Mouse (Mus musculus) kidney, embryonic 16.5 days (tissue): ENCODE data around the gene Sept11. TPM values are rescaled to one million over a fixed set of nuclear protein-coding genes. Genes with fewer than 3 reads are reported as not detected.
A peak's percentile ranks its signal among the peaks of the same experiment; 100 is the strongest.

Source experiments
- ATAC-seq: fragments of 200-750 bp; cut with Nextera tagmentation; 2 replicates; pipeline ENCODE4 v1.8.0; 2017; ENCODE audit warnings: moderate TSS enrichment; ENCODE audit not compliant: low FRiP score, low TSS enrichment
- H3K27ac ChIP-seq: fragments of 300-500 bp; sonication (generic); 2 replicates; pipeline ENCODE4 v1.5.1; 2014; ENCODE audit warnings: low read length
- H3K27me3 ChIP-seq: fragments of 300-500 bp; sonication (generic); 2 replicates; pipeline ENCODE4 v1.6.1; 2014; ENCODE audit warnings: low read length, control low read depth, mixed read lengths; ENCODE audit not compliant: insufficient read depth
- H3K36me3 ChIP-seq: fragments of 300-500 bp; sonication (generic); 2 replicates; pipeline ENCODE4 v1.6.1; 2014; ENCODE audit warnings: low read length, control low read depth, mixed read lengths; ENCODE audit not compliant: insufficient read depth
- H3K4me1 ChIP-seq: fragments of 300-500 bp; sonication (generic); 2 replicates; pipeline ENCODE4 v1.6.1; 2014; ENCODE audit warnings: low read length, control low read depth, mixed read lengths; ENCODE audit not compliant: insufficient read depth
- H3K4me2 ChIP-seq: fragments of 300-500 bp; sonication (generic); replicated peaks from 2 replicates; pipeline ENCODE4 v1.6.1; 2014; ENCODE audit warnings: low read depth, low read length
- H3K4me3 ChIP-seq: fragments of 300-500 bp; sonication (generic); 2 replicates; pipeline ENCODE4 v1.5.1; 2014; ENCODE audit warnings: mild to moderate bottlenecking, low read length
- H3K9ac ChIP-seq: fragments of 300-500 bp; sonication (generic); replicated peaks from 2 replicates; pipeline ENCODE4 v1.6.1; 2014; ENCODE audit warnings: low read length
- H3K9me3 ChIP-seq: fragments of 300-500 bp; sonication (generic); 2 replicates; pipeline ENCODE4 v1.6.1; 2016; ENCODE audit warnings: low read length, control low read depth
- WGBS: fragments of 180-500 bp; shearing (Covaris S2); extraction: QIAGEN DNeasy Blood & Tissue Kit; methylation state at CpG from one replicate; pipeline ENCODE4 v1.1.7; 2014; 5-methylcytosine and 5-hydroxymethylcytosine counted together
- polyA plus RNA-seq: library from polyadenylated mRNA; unstranded; fragments of >200 nt; fragmentation: Nextera tagmentation; extraction: Ambion mirVana; gene quantifications from 2 replicates; pipeline ENCODE4 v1.2.1, GENCODE M21; 2015

Sept11 gene
- polyA plus RNA-seq, 1 experiment from 2014 or later, result 216 TPM

- Histone ChIP-seq H3K36me3 (no peaks in the 10 kb centered on the region), H3K4me2 (no peak overlapping the region), H3K9me3 (no peaks in the 10 kb centered on the region), H3K4me3 (no peak overlapping the region), H3K27ac (no peak overlapping the region), H3K27me3 (peaks cover 7% of the 10 kb centered on the region), H3K4me1 (no peaks in the 10 kb centered on the region), H3K9ac (no peak overlapping the region)
- 83% methylated on average over 9 of the region's 9 CpGs for WGBS
- no peak for ATAC-seq
Observed at GRCm38 (mm10) chr5:93051951-93052350, 41.3 kb upstream of the Sept11 start.

GRCm38 (mm10) chr5:93053606-93054397 lies 39.4 kb upstream of the Sept11 start:
- H3K4me1 ChIP-seq, result no peaks in the 10 kb centered on the region
- H3K27me3 ChIP-seq, result peaks cover 1% of the 10 kb centered on the region; the same call in 1 of the 2 replicates
- ATAC-seq, result no peak
- no peak overlapping the region for H3K4me3 ChIP-seq
- no peaks in the 10 kb centered on the region for H3K36me3 ChIP-seq
- no peak overlapping the region for H3K9ac ChIP-seq
- no peaks in the 10 kb centered on the region for H3K9me3 ChIP-seq
- WGBS, result 56% methylated on average over 8 of the region's 8 CpGs
- no peak overlapping the region for H3K4me2 ChIP-seq
- H3K27ac ChIP-seq, result no peak overlapping the region

- H3K4me3 ChIP-seq, result no peak overlapping the region
- no peak overlapping the region for H3K4me2 ChIP-seq
- H3K27me3 ChIP-seq, result no peaks in the 10 kb centered on the region
- H3K9me3 ChIP-seq, result no peaks in the 10 kb centered on the region
- H3K9ac ChIP-seq, result no peak overlapping the region
- H3K27ac ChIP-seq, result no peak overlapping the region
- no peak for ATAC-seq
- H3K36me3 ChIP-seq, result no peaks in the 10 kb centered on the region
- WGBS, result 88% methylated on average over 4 of the region's 4 CpGs
- H3K4me1 ChIP-seq, result no peaks in the 10 kb centered on the region
Observed at GRCm38 (mm10) chr5:93060865-93061264, 32.4 kb upstream of the Sept11 start.

- Histone ChIP-seq H3K4me2 (no peak overlapping the region), H3K27ac (no peak overlapping the region), H3K4me1 (no peaks in the 10 kb centered on the region), H3K27me3 (no peaks in the 10 kb centered on the region), H3K9me3 (0 out of 2 replicates have a peak, but pooled peaks cover 5% of the 10 kb centered on the region), H3K4me3 (no peak overlapping the region), H3K36me3 (no peaks in the 10 kb centered on the region), H3K9ac (no peak overlapping the region)
- ATAC-seq, result no peak
- 82% methylated on average over 7 of the region's 7 CpGs for WGBS
Observed at GRCm38 (mm10) chr5:93077661-93078323, 15.4 kb upstream of the Sept11 start.

GRCm38 (mm10) chr5:93079596-93079995 lies 13.6 kb upstream of the Sept11 start:
- Histone ChIP-seq H3K36me3 (no peaks in the 10 kb centered on the region), H3K27ac (no peak overlapping the region), H3K27me3 (no peaks in the 10 kb centered on the region), H3K4me2 (no peak overlapping the region), H3K4me1 (no peaks in the 10 kb centered on the region), H3K9ac (no peak overlapping the region), H3K4me3 (no peak overlapping the region), H3K9me3 (0 out of 2 replicates have a peak, but pooled peaks cover 5% of the 10 kb centered on the region)
- ATAC-seq, result no peak
- WGBS, result 83% methylated on average over 3 of the region's 3 CpGs

- H3K9ac ChIP-seq, result no peak overlapping the region
- no peak overlapping the region for H3K27ac ChIP-seq
- H3K9me3 ChIP-seq, result no peaks in the 10 kb centered on the region
- H3K36me3 ChIP-seq, result no peaks in the 10 kb centered on the region
- no peak overlapping the region for H3K4me2 ChIP-seq
- peak; percentile 51; the same call in 1 of the 2 replicates for ATAC-seq
- H3K27me3 ChIP-seq, result no peaks in the 10 kb centered on the region
- WGBS, result 54% methylated on average over 4 of the region's 4 CpGs
- no peak overlapping the region for H3K4me3 ChIP-seq
- H3K4me1 ChIP-seq, result no peaks in the 10 kb centered on the region
Observed at GRCm38 (mm10) chr5:93085015-93085598, 8.1 kb upstream of the Sept11 start.

- Histone ChIP-seq H3K9me3 (no peaks in the 10 kb centered on the region), H3K36me3 (no peaks in the 10 kb centered on the region), H3K27ac (no peak overlapping the region), H3K4me2 (no peak overlapping the region), H3K9ac (no peak overlapping the region), H3K4me3 (no peak overlapping the region), H3K4me1 (peaks cover under 1% of the 10 kb centered on the region; the same call in 1 of the 2 replicates), H3K27me3 (no peaks in the 10 kb centered on the region)
- ATAC-seq, result no peak
- WGBS, result 84% methylated on average over 4 of the region's 4 CpGs
Observed at GRCm38 (mm10) chr5:93085900-93086299, 7.3 kb upstream of the Sept11 start.

- H3K27ac ChIP-seq, result no peak overlapping the region
- H3K9ac ChIP-seq, result no peak overlapping the region
- WGBS, result 50% methylated on average over 3 of the region's 3 CpGs
- ATAC-seq, result no peak
- no peaks in the 10 kb centered on the region for H3K9me3 ChIP-seq
- no peak overlapping the region for H3K4me3 ChIP-seq
- peak overlapping the region; percentile 92 for H3K4me2 ChIP-seq
- H3K4me1 ChIP-seq, result peaks cover 32% of the 10 kb centered on the region
- no peaks in the 10 kb centered on the region for H3K27me3 ChIP-seq
- H3K36me3 ChIP-seq, result no peaks in the 10 kb centered on the region
Observed at GRCm38 (mm10) chr5:93091266-93091665, 2.0 kb upstream of the Sept11 start.

GRCm38 (mm10) chr5:93092147-93092781 lies 973 bp upstream of the Sept11 start:
- H3K4me3 ChIP-seq, result peak overlapping the region; percentile 81
- no peaks in the 10 kb centered on the region for H3K9me3 ChIP-seq
- peak overlapping the region; percentile 92 for H3K4me2 ChIP-seq
- peak; percentile 52 for ATAC-seq
- H3K27ac ChIP-seq, result peak overlapping the region; percentile 79
- 3% methylated on average over 28 of the region's 28 CpGs for WGBS
- H3K36me3 ChIP-seq, result no peaks in the 10 kb centered on the region
- H3K9ac ChIP-seq, result peak overlapping the region; percentile 87
- peaks cover 42% of the 10 kb centered on the region for H3K4me1 ChIP-seq
- H3K27me3 ChIP-seq, result no peaks in the 10 kb centered on the region
